Mouse (Mus musculus) olfactory bulb, adult 2 months (tissue): ENCODE results near the gene Mief1. TPM values are rescaled to one million over a fixed set of nuclear protein-coding genes. Genes with fewer than 3 reads are reported as not detected.

Experiments used
- H3K27ac ChIP-seq: fragments of 200-500 bp; 2 replicates; pipeline ENCODE4 v1.5.1; 2012; ENCODE audit warnings: low read depth, low read length; ENCODE audit not compliant: insufficient read depth
- H3K4me1 ChIP-seq: fragments of 200-500 bp; 2 replicates; pipeline ENCODE4 v1.6.1; 2012; ENCODE audit warnings: low read length; ENCODE audit not compliant: control insufficient read depth, insufficient read depth
- H3K4me3 ChIP-seq: fragments of 200-500 bp; 2 replicates; pipeline ENCODE4 v1.5.1; 2012; ENCODE audit warnings: mild to moderate bottlenecking, low read depth, low read length, moderate library complexity; ENCODE audit not compliant: insufficient read depth
- CTCF ChIP-seq: fragments of 200-500 bp; IDR thresholded peaks from 2 replicates; pipeline ENCODE4 v1.5.1; 2012; ENCODE audit warnings: low read depth, mild to moderate bottlenecking, low read length, moderate library complexity; ENCODE audit not compliant: insufficient read depth
- POLR2A ChIP-seq: fragments of 200-500 bp; IDR thresholded peaks from 2 replicates; pipeline ENCODE4 v1.6.1; 2012; ENCODE audit warnings: mild to moderate bottlenecking, low read depth, low read length, moderate library complexity; ENCODE audit not compliant: insufficient read depth
- WGBS: fragments of 180-500 bp; shearing (Covaris S2); methylation state at CpG from one replicate; pipeline ENCODE4 v1.1.7; 2018; 5-methylcytosine and 5-hydroxymethylcytosine counted together
- polyA plus RNA-seq: library from polyadenylated mRNA; stranded (reverse); fragments of >200 nt; gene quantifications from 2 replicates; pipeline ENCODE4 v1.2.4, GENCODE M21; 2012; ENCODE audit warnings: low replicate concordance; ENCODE audit not compliant: missing spikeins, insufficient read depth, insufficient read length

The Mief1 gene
- polyA plus RNA-seq, 1 experiment: not detected

GRCm38 (mm10) chr15:80206057-80206565, 27.7 kb upstream of the Mief1 start:
- Histone ChIP-seq H3K27ac (no peak overlapping the region), H3K4me3 (no peak overlapping the region), H3K4me1 (peaks cover 25% of the 10 kb centered on the region)
- 91% methylated on average over 3 of the region's 3 CpGs for WGBS
- TF ChIP-seq POLR2A: no peak
- no peak for TF ChIP-seq CTCF

- TF ChIP-seq POLR2A (no peak), CTCF (no peak)
- Histone ChIP-seq H3K4me3 (no peak overlapping the region), H3K4me1 (peaks cover 16% of the 10 kb centered on the region), H3K27ac (no peak overlapping the region)
- WGBS: 43% methylated on average over 4 of the region's 4 CpGs
These were observed 25.4 kb upstream of the Mief1 start for GRCm38 (mm10) chr15:80208446-80208845.

- no peak overlapping the region for H3K4me3 ChIP-seq
- no peak overlapping the region for H3K27ac ChIP-seq
- 0 out of 2 replicates have a peak, but pooled peaks cover 4% of the 10 kb centered on the region for H3K4me1 ChIP-seq
- TF ChIP-seq POLR2A (no peak), CTCF (no peak)
These were observed 20.1 kb upstream of the Mief1 start for GRCm38 (mm10) chr15:80213688-80214087.

GRCm38 (mm10) chr15:80215716-80216479, 17.9 kb upstream of the Mief1 start:
- 20% methylated on average over 10 of the region's 10 CpGs for WGBS
- peaks cover 10% of the 10 kb centered on the region; the same call in 1 of the 2 replicates for H3K4me1 ChIP-seq
- H3K27ac ChIP-seq: no peak overlapping the region
- no peak overlapping the region for H3K4me3 ChIP-seq
- TF ChIP-seq CTCF (no peak), POLR2A (no peak)

GRCm38 (mm10) chr15:80216480-80216820, 17.4 kb upstream of the Mief1 start:
- TF ChIP-seq POLR2A: no peak
- TF ChIP-seq CTCF: no peak
- Histone ChIP-seq H3K4me1 (peaks cover 10% of the 10 kb centered on the region; the same call in 1 of the 2 replicates), H3K4me3 (no peak overlapping the region), H3K27ac (no peak overlapping the region)
- 69% methylated on average over 9 of the region's 9 CpGs for WGBS

- no peak overlapping the region for H3K4me3 ChIP-seq
- TF ChIP-seq CTCF (no peak), POLR2A (no peak)
- H3K27ac ChIP-seq: no peak overlapping the region
- H3K4me1 ChIP-seq: peaks cover 10% of the 10 kb centered on the region; the same call in 1 of the 2 replicates
- 93% methylated on average over 10 of the region's 10 CpGs for WGBS
These were observed 16.3 kb upstream of the Mief1 start for GRCm38 (mm10) chr15:80217476-80217875.

- 44% methylated on average over 14 of the region's 14 CpGs for WGBS
- TF ChIP-seq POLR2A (no peak), CTCF (no peak)
- H3K27ac ChIP-seq: no peak overlapping the region
These were observed 14.6 kb upstream of the Mief1 start for GRCm38 (mm10) chr15:80219211-80219610.

GRCm38 (mm10) chr15:80219705-80220657, 13.8 kb upstream of the Mief1 start:
- no peak for TF ChIP-seq POLR2A
- TF ChIP-seq CTCF: no peak
- 59% methylated on average over 4 of the region's 4 CpGs for WGBS
- H3K4me1 ChIP-seq: peaks cover 10% of the 10 kb centered on the region; the same call in 1 of the 2 replicates
- no peak overlapping the region for H3K27ac ChIP-seq
- H3K4me3 ChIP-seq: no peak overlapping the region

More at GRCm38 (mm10) chr15:80219211-80219610, 14.6 kb upstream of the Mief1 start:
- peaks cover 10% of the 10 kb centered on the region; the same call in 1 of the 2 replicates for H3K4me1 ChIP-seq
- H3K4me3 ChIP-seq: no peak overlapping the region
